Mouse (Mus musculus): ENCODE measurements around the gene Gstp3. TPM values are rescaled to one million over a fixed set of nuclear protein-coding genes. Genes with fewer than 3 reads are reported as not detected.

The Gstp3 gene
- total and polyA plus RNA-seq, 3 experiments = 1.4 TPM; not detected in 2

GRCm38 (mm10) chr19:4072706-4073424 is 13.5 kb upstream of the Gstp3 start:
- Histone ChIP-seq H3K9ac (ENCODE audit: insufficient read depth, low read depth) (no peak overlapping the region), H3K36me3 (replicated peaks in 1 of 2; ENCODE audit: control insufficient read depth in 1 of 2, insufficient read depth in 1 of 2, low read length in 1 of 2) (no peaks in the 10 kb centered on the region), H3K27me3 (replicated peaks) (peaks cover 15% of the 10 kb centered on the region), H3K9me3 (replicated peaks; ENCODE audit: low read length) (no peaks in the 10 kb centered on the region), H3K27ac (ENCODE audit: insufficient read depth, low read depth) (no peak overlapping the region), H3K4me3 (replicated peaks in 1 of 3; ENCODE audit: low read depth in 2 of 3, low read length in 2 of 3, poor library complexity in 1 of 3) (no peak overlapping the region), H3K4me1 (ENCODE audit: control insufficient read depth in 1 of 2, insufficient read depth in 2 of 2) (peaks cover 0 to 4% of the 10 kb centered on the region in 2 experiments; a peak in 1 of 4 replicates), H3K79me2 (replicated peaks; ENCODE audit: control insufficient read depth, extremely low read depth, insufficient read depth, poor library complexity, severe bottlenecking) (no peaks in the 10 kb centered on the region), H3K4me2 (ENCODE audit: insufficient read depth, low read depth, poor library complexity, severe bottlenecking) (no peak overlapping the region)
- in situ Hi-C loops (cut with MboI; ENCODE audit: low pct_ligation_motif_present, low pct_unique_long_range_greater_than_20kb, low sequenced_read_pairs) (no loop called here), dilution Hi-C loops (cut with MboI; ENCODE audit: extremely low pct_ligation_motif_present, extremely low pct_unique_long_range_greater_than_20kb, low sequenced_read_pairs) (no loop called here)
- TF ChIP-seq IRF4 (IDR thresholded peaks at IDR 0.05; ENCODE audit: low read depth, low read length) = no peak
- no peak for TF ChIP-seq SMC3 (IDR thresholded peaks at IDR 0.05; ENCODE audit: low read depth, low read length)
- TF ChIP-seq POLR2AphosphoS2 (IDR thresholded peaks at IDR 0.05; ENCODE audit: low read depth, low read length) = no peak
- TF ChIP-seq ZNF384 (IDR thresholded peaks at IDR 0.05; ENCODE audit: low read depth, low read length) = no peak
- TF ChIP-seq ZC3H11A (IDR thresholded peaks at IDR 0.05; ENCODE audit: low read depth, low read length) = no peak
- no peak for TF ChIP-seq CTCF (conservative IDR thresholded peaks at IDR 0.05 in 1 of 2, IDR thresholded peaks at IDR 0.05 in 1 of 2; ENCODE audit: low read depth in 2 of 2, low read length in 2 of 2)
- TF ChIP-seq USF1 (IDR thresholded peaks at IDR 0.05; ENCODE audit: low read depth, low read length) = no peak
- no peak for TF ChIP-seq MEF2A (IDR thresholded peaks at IDR 0.05; ENCODE audit: borderline replicate concordance, low read depth, low read length)
- no peak for TF ChIP-seq POLR2A (IDR thresholded peaks at IDR 0.05; ENCODE audit: low read depth, low read length)
- no peak for TF ChIP-seq RCOR1 (conservative IDR thresholded peaks at IDR 0.05; ENCODE audit: low read depth, low read length)
- no peak for TF ChIP-seq JUN (IDR thresholded peaks at IDR 0.05; ENCODE audit: insufficient read depth, low read depth, low read length)
- no peak for TF ChIP-seq TCF12 (IDR thresholded peaks at IDR 0.05; ENCODE audit: low read depth, low read length)
- TF ChIP-seq ZMIZ1 (IDR thresholded peaks at IDR 0.05; ENCODE audit: low read depth, low read length) = no peak
- TF ChIP-seq RAD21 (IDR thresholded peaks at IDR 0.05; ENCODE audit: low read depth, low read length) = no peak
- no peak for DNase-seq (ENCODE audit: extremely low read depth)

GRCm38 (mm10) chr19:4071406-4071805 is 12.0 kb upstream of the Gstp3 start:
- in situ Hi-C loops (cut with MboI; ENCODE audit: low pct_ligation_motif_present, low pct_unique_long_range_greater_than_20kb, low sequenced_read_pairs) = no loop called here
- dilution Hi-C loops (cut with MboI; ENCODE audit: extremely low pct_ligation_motif_present, extremely low pct_unique_long_range_greater_than_20kb, low sequenced_read_pairs) = no loop called here
- H3K4me2 ChIP-seq (ENCODE audit: insufficient read depth, low read depth, poor library complexity, severe bottlenecking) = no peak overlapping the region
- no peak overlapping the region for H3K9ac ChIP-seq (ENCODE audit: insufficient read depth, low read depth)
- no peak overlapping the region for H3K27ac ChIP-seq (ENCODE audit: insufficient read depth, low read depth)
- H3K4me3 ChIP-seq (replicated peaks in 1 of 3; ENCODE audit: low read depth in 2 of 3, low read length in 2 of 3, poor library complexity in 1 of 3) = no peak overlapping the region
- H3K27me3 ChIP-seq (replicated peaks) = peaks cover 15% of the 10 kb centered on the region
- peaks cover 0 to 4% of the 10 kb centered on the region in 2 experiments; a peak in 1 of 4 replicates for H3K4me1 ChIP-seq (ENCODE audit: control insufficient read depth in 1 of 2, insufficient read depth in 2 of 2)
- no peaks in the 10 kb centered on the region for H3K36me3 ChIP-seq (replicated peaks in 1 of 2; ENCODE audit: control insufficient read depth in 1 of 2, insufficient read depth in 1 of 2, low read length in 1 of 2)
- DNase-seq (ENCODE audit: extremely low read depth) = no peak
- TF ChIP-seq ZNF384 (IDR thresholded peaks at IDR 0.05; ENCODE audit: low read depth, low read length) (no peak), TCF12 (IDR thresholded peaks at IDR 0.05; ENCODE audit: low read depth, low read length) (no peak), JUND (conservative IDR thresholded peaks at IDR 0.05; ENCODE audit: low read depth, low read length) (no peak), HCFC1 (IDR thresholded peaks at IDR 0.05; ENCODE audit: low read depth, low read length) (no peak)
- H3K9me3 ChIP-seq (replicated peaks; ENCODE audit: low read length) = no peaks in the 10 kb centered on the region
- no peaks in the 10 kb centered on the region for H3K79me2 ChIP-seq (replicated peaks; ENCODE audit: control insufficient read depth, extremely low read depth, insufficient read depth, poor library complexity, severe bottlenecking)

Data from CH12.LX (cell line).